Mouse (Mus musculus): ENCODE measurements around the gene Olfr198. TPM values are rescaled to one million over a fixed set of nuclear protein-coding genes. Genes with fewer than 3 reads are reported as not detected.
"Not testable (repeated sequence)": the region's sequence is repeated elsewhere in the genome, so short reads cannot be mapped to it uniquely, and the experiment has no call there.

The Olfr198 gene
- polyA plus RNA-seq (2016; fragmentation: Nextera tagmentation; extraction: Ambion mirVana): not detected in 2 replicates

- not testable (repeated sequence) for ATAC-seq; H3K27me3 ChIP-seq (replicated peaks); H3K9me3 ChIP-seq (replicated peaks); H3K9ac ChIP-seq; H3K4me3 ChIP-seq; H3K27ac ChIP-seq; H3K4me1 ChIP-seq; H3K4me2 ChIP-seq; H3K36me3 ChIP-seq
- WGBS (ENCODE audit: insufficient replicate concordance): 35% methylated on average over 1 of the region's 1 CpGs
These were observed at the start of gene Olfr198 for GRCm38 (mm10) chr16:59203433-59203832. Gene Olfr198, minus strand, starts transcription at chr16:59203533.

- Histone ChIP-seq H3K9ac (no peak overlapping the region), H3K27me3 (replicated peaks) (no peaks in the 10 kb centered on the region), H3K4me1 (no peaks in the 10 kb centered on the region), H3K4me2 (no peak overlapping the region), H3K27ac (no peak overlapping the region), H3K9me3 (replicated peaks) (peaks cover 5% of the 10 kb centered on the region; the same call in 1 of the 2 replicates), H3K4me3 (no peak overlapping the region), H3K36me3 (no peaks in the 10 kb centered on the region)
- WGBS (ENCODE audit: insufficient replicate concordance): 73% methylated on average over 17 of the region's 17 CpGs
- ATAC-seq: no peak
These were observed 46.4 kb upstream of the Olfr198 start for GRCm38 (mm10) chr16:59249684-59250083.

- H3K36me3 ChIP-seq; H3K27ac ChIP-seq; H3K9ac ChIP-seq; H3K4me3 ChIP-seq; H3K4me2 ChIP-seq; H3K4me1 ChIP-seq; H3K9me3 ChIP-seq (replicated peaks); ATAC-seq; H3K27me3 ChIP-seq (replicated peaks): not testable (repeated sequence)
- WGBS (ENCODE audit: insufficient replicate concordance): 48% methylated on average over 1 of the region's 1 CpGs
These were observed 16.3 kb upstream of the Olfr198 start, which contains the start of gene Olfr199 for GRCm38 (mm10) chr16:59219667-59220066. Gene Olfr199, minus strand, starts transcription at chr16:59219767.

- not testable (repeated sequence) for H3K4me2 ChIP-seq; H3K9ac ChIP-seq; H3K36me3 ChIP-seq; H3K27me3 ChIP-seq (replicated peaks); H3K4me3 ChIP-seq; ATAC-seq; H3K27ac ChIP-seq; H3K9me3 ChIP-seq (replicated peaks); H3K4me1 ChIP-seq
- 48% methylated on average over 3 of the region's 3 CpGs for WGBS (ENCODE audit: insufficient replicate concordance)
These were observed 14.5 kb upstream of the Olfr198 start for GRCm38 (mm10) chr16:59217861-59218260.

- ATAC-seq: no peak
- Histone ChIP-seq H3K27ac (no peak within 1 kb of the TSS), H3K4me2 (no peak within 1 kb of the TSS), H3K9ac (no peak within 1 kb of the TSS), H3K4me1 (no peaks in the 10 kb centered on the region), H3K27me3 (replicated peaks) (no peaks in the 10 kb centered on the region), H3K9me3 (replicated peaks) (no peaks in the 10 kb centered on the region), H3K4me3 (no peak within 1 kb of the TSS), H3K36me3 (no peaks in the 10 kb centered on the region)
- WGBS (ENCODE audit: insufficient replicate concordance): 48% methylated on average over 3 of the region's 3 CpGs
These were observed 33.0 kb downstream of the Olfr198 start, which contains the start of gene Olfr196 for GRCm38 (mm10) chr16:59170354-59170753. Gene Olfr196, minus strand, starts transcription at chr16:59170454.

GRCm38 (mm10) chr16:59151996-59152395, 51.3 kb downstream of the Olfr198 start:
- H3K4me2 ChIP-seq: no peak overlapping the region
- no peaks in the 10 kb centered on the region for H3K36me3 ChIP-seq
- no peaks in the 10 kb centered on the region for H3K27me3 ChIP-seq (replicated peaks)
- H3K4me3 ChIP-seq: no peak overlapping the region
- no peak overlapping the region for H3K9ac ChIP-seq
- WGBS (ENCODE audit: insufficient replicate concordance): 48% methylated on average over 2 of the region's 2 CpGs
- no peak for ATAC-seq
- H3K9me3 ChIP-seq (replicated peaks): no peaks in the 10 kb centered on the region
- no peaks in the 10 kb centered on the region for H3K4me1 ChIP-seq
- H3K27ac ChIP-seq: no peak overlapping the region

Other genes with a start within 250 kb of the Olfr198 start
- not detected in 2 replicates for gene Olfr183, start 208.2 kb downstream of the Olfr198 start, polyA plus RNA-seq (2016; fragmentation: Nextera tagmentation; extraction: Ambion mirVana)
- not detected in 2 replicates for gene Olfr186, start 173.2 kb downstream of the Olfr198 start, polyA plus RNA-seq (2016; fragmentation: Nextera tagmentation; extraction: Ambion mirVana)
- gene Olfr187, start 163.8 kb downstream of the Olfr198 start, polyA plus RNA-seq (2016; fragmentation: Nextera tagmentation; extraction: Ambion mirVana): not detected in 2 replicates
- gene Olfr190, start 125.5 kb downstream of the Olfr198 start, polyA plus RNA-seq (2016; fragmentation: Nextera tagmentation; extraction: Ambion mirVana): not detected in 2 replicates
- not detected in 2 replicates for gene Olfr191, start 113.7 kb downstream of the Olfr198 start, polyA plus RNA-seq (2016; fragmentation: Nextera tagmentation; extraction: Ambion mirVana)
- gene Olfr193, start 91.7 kb downstream of the Olfr198 start, polyA plus RNA-seq (2016; fragmentation: Nextera tagmentation; extraction: Ambion mirVana): not detected in 2 replicates
- gene Olfr194, start 82.5 kb downstream of the Olfr198 start, polyA plus RNA-seq (2016; fragmentation: Nextera tagmentation; extraction: Ambion mirVana): not detected in 2 replicates
- not detected in 2 replicates for gene Olfr195, start 56.5 kb downstream of the Olfr198 start, polyA plus RNA-seq (2016; fragmentation: Nextera tagmentation; extraction: Ambion mirVana)
- gene Olfr196, start 33.1 kb downstream of the Olfr198 start, polyA plus RNA-seq (2016; fragmentation: Nextera tagmentation; extraction: Ambion mirVana): not detected in 2 replicates
- gene Olfr199, start 16.2 kb upstream of the Olfr198 start, polyA plus RNA-seq (2016; fragmentation: Nextera tagmentation; extraction: Ambion mirVana): not detected in 2 replicates
- 0.08 and 0.13 TPM in 2 replicates for gene Olfr201, start 69.1 kb upstream of the Olfr198 start, polyA plus RNA-seq (2016; fragmentation: Nextera tagmentation; extraction: Ambion mirVana)
- not detected in 2 replicates for gene Olfr202, start 83.3 kb upstream of the Olfr198 start, polyA plus RNA-seq (2016; fragmentation: Nextera tagmentation; extraction: Ambion mirVana)
- gene Olfr203, start 95.3 kb upstream of the Olfr198 start, polyA plus RNA-seq (2016; fragmentation: Nextera tagmentation; extraction: Ambion mirVana): not detected in 2 replicates
- gene Olfr204, start 114.7 kb upstream of the Olfr198 start, polyA plus RNA-seq (2016; fragmentation: Nextera tagmentation; extraction: Ambion mirVana): not detected in 2 replicates
- gene Olfr205, start 127.6 kb upstream of the Olfr198 start, polyA plus RNA-seq (2016; fragmentation: Nextera tagmentation; extraction: Ambion mirVana): not detected in 2 replicates
- not detected in 2 replicates for gene Olfr206, start 145.7 kb upstream of the Olfr198 start, polyA plus RNA-seq (2016; fragmentation: Nextera tagmentation; extraction: Ambion mirVana)
- gene Olfr209, start 160.5 kb upstream of the Olfr198 start, polyA plus RNA-seq (2016; fragmentation: Nextera tagmentation; extraction: Ambion mirVana): not detected in 2 replicates
- not detected in 2 replicates for gene Gabrr3, start 203.8 kb upstream of the Olfr198 start, polyA plus RNA-seq (2016; fragmentation: Nextera tagmentation; extraction: Ambion mirVana)